Mouse (Mus musculus) stomach, postnatal 0 days (tissue): ENCODE data around the gene Ttc30a2.

ENCODE experiments used
- CTCF ChIP-seq: IDR thresholded peaks from 2 replicates; pipeline ENCODE4 v1.5.1; 2016; ENCODE audit warnings: antibody characterized with exemption, low read depth, mild to moderate bottlenecking, moderate library complexity
- EP300 ChIP-seq: optimal IDR thresholded peaks from 2 replicates; pipeline ENCODE3; 2016; ENCODE audit warnings: antibody characterized with exemption

DNA sequence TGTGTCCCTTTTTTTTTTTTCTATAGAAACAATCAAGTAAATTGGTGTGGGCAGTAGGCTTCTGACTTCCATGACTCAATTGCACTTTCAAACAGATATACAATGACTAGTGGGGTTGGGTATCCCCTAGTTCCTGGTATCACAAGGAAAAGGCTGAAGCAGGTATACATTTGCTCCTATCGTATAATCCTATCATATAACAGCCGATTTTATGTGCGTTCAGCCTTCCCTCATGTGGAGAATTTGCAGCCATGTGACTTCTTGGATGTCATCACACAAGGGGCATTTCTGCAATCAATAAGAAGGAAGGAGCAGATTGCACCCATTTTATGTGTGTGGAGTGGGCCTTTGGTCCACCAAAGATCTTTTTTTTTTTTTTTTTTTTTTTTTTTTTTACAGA, 5.1 kb upstream of the Ttc30a2 start:
- TF ChIP-seq CTCF: no peak
- no peak for TF ChIP-seq EP300
